Mouse (Mus musculus): ENCODE results near the gene Vmn2r55. TPM values are rescaled to one million over a fixed set of nuclear protein-coding genes. Genes with fewer than 3 reads are reported as not detected.

Vmn2r55 gene
- polyA plus RNA-seq (2021; fragmentation: Nextera tagmentation), result not detected in 2 replicates
- long read RNA-seq, experiment 1, result 0 reads
- long read RNA-seq, experiment 2, result 0 reads

DNA sequence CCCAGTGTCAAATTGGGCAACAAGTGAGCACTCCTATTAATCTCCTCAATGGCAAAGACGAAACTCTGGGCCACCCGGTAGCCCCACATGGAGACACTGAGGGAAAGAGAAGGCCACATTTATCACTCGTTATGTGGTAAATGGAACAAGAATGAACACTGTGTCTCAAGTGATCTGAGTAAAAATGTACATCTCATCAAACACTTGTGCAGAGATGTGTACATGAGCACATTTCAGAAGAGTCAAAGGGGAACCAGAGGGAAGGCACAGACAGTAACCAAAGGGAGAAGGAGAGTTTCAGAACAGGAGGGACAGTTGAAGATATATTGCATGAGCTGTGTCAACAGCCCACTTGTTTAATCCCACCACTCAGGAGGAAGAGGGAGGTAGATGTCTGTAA, at the start of gene Vmn2r55:
TSS of gene Vmn2r55 (minus strand) at position 101 of the 400 bp plus-strand sequence.

DNA sequence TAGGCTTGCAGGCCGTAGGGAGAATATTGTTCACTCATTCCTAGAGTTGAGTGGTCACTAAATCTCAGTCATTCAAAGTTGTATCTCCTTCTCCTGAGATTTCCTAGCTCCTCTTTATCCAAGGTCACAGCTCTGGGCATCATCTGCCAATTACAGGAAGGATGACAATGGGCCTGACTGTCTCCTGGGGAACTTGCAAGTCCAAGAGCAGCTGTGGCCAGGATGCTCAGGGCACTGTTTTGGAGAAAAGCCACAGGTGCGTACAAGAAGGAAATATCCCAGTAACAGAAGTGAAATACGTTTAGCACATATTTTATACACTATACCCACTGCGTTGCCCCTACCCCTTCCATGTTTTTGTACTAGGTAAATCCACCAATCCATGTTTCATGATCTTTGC, 44.6 kb downstream of the Vmn2r55 start, which contains the start of gene Vmn2r54:
TSS of gene Vmn2r54 (minus strand) at position 101 of the 400 bp plus-strand sequence.

DNA sequence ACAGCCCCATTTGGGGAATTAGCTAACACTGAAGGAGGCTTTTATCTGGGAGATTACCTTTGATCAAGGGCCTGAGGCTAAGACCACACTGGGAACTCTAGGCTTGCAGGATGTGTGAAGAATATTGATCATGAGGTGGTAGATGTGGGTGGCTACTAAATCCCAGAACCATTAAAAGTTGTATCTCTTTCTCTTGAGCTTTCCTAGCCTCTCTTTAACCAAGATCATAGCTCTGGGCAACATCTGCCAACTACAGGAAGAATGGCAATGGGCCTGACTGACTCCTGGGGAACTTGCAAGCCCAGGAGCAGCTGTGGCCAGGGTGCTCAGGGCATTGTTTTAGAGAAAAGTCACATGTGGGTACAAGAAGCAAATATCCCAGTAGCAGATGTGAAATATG, 76.1 kb downstream of the Vmn2r55 start, which contains the start of gene Vmn2r53:
TSS of gene Vmn2r53 (minus strand) at position 101 of the 400 bp plus-strand sequence.

Other genes starting within 250 kb of the Vmn2r55 start
- 5.0 and 6.6 TPM in 2 replicates for gene Zfp606, start 206.7 kb downstream of the Vmn2r55 start, polyA plus RNA-seq (2021; fragmentation: Nextera tagmentation)
- gene 2900092C05Rik, start 172.5 kb downstream of the Vmn2r55 start, polyA plus RNA-seq (2021; fragmentation: Nextera tagmentation), result not detected in 2 replicates
- 0.01 TPM in 1 of 2 replicates, not detected in the other for gene Vmn2r53, start 76.2 kb downstream of the Vmn2r55 start, polyA plus RNA-seq (2021; fragmentation: Nextera tagmentation)
- gene Vmn2r54, start 44.7 kb downstream of the Vmn2r55 start, polyA plus RNA-seq (2021; fragmentation: Nextera tagmentation), result not detected in 2 replicates
- not detected in 2 replicates for gene Vmn2r56, start 50.0 kb upstream of the Vmn2r55 start, polyA plus RNA-seq (2021; fragmentation: Nextera tagmentation)
- 5.4 and 7.1 TPM in 2 replicates for gene Zscan18, start 118.6 kb upstream of the Vmn2r55 start, polyA plus RNA-seq (2021; fragmentation: Nextera tagmentation)
- 9.1 and 9.8 TPM in 2 replicates for gene Zfp329, start 133.9 kb upstream of the Vmn2r55 start, polyA plus RNA-seq (2021; fragmentation: Nextera tagmentation)
- gene Zfp110, start 149.8 kb upstream of the Vmn2r55 start, polyA plus RNA-seq (2021; fragmentation: Nextera tagmentation), result 5.6 and 8.0 TPM in 2 replicates
- gene Zfp128, start 196.2 kb upstream of the Vmn2r55 start, polyA plus RNA-seq (2021; fragmentation: Nextera tagmentation), result 3.0 and 3.7 TPM in 2 replicates
- 9.4 and 10.1 TPM in 2 replicates for gene Zscan22, start 212.8 kb upstream of the Vmn2r55 start, polyA plus RNA-seq (2021; fragmentation: Nextera tagmentation)
- 501 and 651 TPM in 2 replicates for gene Rps5, start 237.3 kb upstream of the Vmn2r55 start, polyA plus RNA-seq (2021; fragmentation: Nextera tagmentation)
- 0.72 and 0.75 TPM in 2 replicates for gene Rnf225, start 242.4 kb upstream of the Vmn2r55 start, polyA plus RNA-seq (2021; fragmentation: Nextera tagmentation)